Mouse (Mus musculus): ENCODE results near the gene Syt1.

The Syt1 gene

DNA sequence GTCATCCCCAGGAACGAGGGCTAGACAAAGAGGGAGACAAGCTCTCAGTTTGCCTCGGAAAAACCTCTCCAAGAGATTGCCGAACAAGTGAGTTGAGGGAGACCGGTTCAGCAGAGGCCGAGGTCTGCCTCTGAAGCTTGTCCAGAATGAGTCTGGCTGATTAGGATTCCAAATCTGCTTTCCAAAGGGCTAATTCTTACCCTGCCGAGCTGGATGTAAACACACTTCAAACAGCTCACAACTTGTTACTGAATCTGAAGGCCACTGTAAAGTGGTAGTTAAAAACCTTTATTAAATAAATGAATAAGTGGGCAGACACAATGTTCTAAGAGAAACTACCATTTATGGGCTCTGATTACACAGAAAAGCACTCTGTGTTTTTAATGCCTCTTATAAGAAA is 491.6 kb downstream of the Syt1 start:
- CTCF ChIA-PET = interaction anchor here (0.6 kb wide), 1 partner anchor 21 kb away, joined by 3 read pairs; no protein-coding TSS in a partner anchor

GRCm38 (mm10) chr10:108517076-108517475 is 493.7 kb downstream of the Syt1 start:
- CTCF ChIA-PET = no interaction called here

DNA sequence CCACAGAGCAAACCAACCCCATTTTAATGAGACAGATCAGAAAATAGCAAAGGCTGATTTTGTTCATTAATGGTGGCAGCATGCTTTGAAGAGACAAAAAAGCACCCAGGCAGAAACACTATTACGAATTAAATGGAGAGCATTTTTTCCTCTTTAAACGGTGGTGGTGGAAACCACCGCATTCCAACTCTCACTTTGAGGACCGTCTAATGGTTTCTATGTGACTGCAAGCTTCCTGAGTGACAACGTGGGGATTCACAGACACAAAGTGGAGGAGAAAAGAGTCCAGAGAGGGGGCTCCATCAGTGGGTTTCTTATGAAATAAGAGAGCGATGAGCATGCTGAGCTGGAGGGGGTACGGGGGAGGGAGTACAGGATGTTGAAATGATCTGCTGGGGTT is 496.1 kb downstream of the Syt1 start:
- CTCF ChIA-PET = no interaction called here

GRCm38 (mm10) chr10:108509579-108509978 is 501.2 kb downstream of the Syt1 start:
- CTCF ChIA-PET = no interaction called here

GRCm38 (mm10) chr10:108506917-108507316 is 503.9 kb downstream of the Syt1 start:
- CTCF ChIA-PET = no interaction called here

DNA sequence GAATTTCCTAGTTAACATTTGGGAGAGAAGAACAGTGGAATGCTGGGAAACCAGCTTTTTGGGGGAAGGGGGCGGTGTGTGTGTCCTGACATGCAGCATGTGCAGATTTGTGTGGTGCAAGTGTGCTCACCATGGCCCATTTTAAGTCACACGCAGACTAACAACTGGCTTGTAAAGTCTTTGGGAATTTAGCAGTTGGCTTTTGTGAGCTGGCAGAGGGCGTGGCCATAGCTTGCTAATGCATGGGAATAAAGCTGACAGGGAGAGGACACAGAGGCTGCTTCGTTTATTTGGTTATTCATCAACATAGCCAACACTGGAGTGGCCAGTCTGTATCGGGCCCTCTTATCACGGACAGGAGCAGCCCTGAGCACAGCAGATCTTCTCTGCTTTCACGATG is 505.9 kb downstream of the Syt1 start:
- CTCF ChIA-PET = no interaction called here

GRCm38 (mm10) chr10:108504128-108504870 is 506.5 kb downstream of the Syt1 start:
- CTCF ChIA-PET = no interaction called here

DNA sequence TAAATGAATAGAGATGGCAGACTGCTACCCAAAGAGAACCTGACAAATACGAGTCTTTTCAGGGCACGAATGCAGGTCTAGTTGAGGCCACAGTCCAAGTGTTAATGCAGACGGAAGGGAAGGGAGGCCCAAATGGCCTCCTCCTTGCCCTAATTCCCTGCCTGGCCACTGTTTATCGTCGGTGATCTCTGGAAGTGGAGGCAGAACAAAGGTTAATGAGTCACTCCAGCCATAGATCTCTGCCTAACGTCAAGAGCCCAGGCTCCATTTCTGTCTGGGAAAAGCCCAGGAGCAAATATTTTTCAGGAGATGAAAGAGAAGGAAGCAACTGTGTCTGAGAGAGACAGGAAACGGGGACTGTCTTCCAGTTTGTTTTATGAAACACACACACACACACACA is 520.6 kb downstream of the Syt1 start:
- CTCF ChIA-PET = no interaction called here

DNA sequence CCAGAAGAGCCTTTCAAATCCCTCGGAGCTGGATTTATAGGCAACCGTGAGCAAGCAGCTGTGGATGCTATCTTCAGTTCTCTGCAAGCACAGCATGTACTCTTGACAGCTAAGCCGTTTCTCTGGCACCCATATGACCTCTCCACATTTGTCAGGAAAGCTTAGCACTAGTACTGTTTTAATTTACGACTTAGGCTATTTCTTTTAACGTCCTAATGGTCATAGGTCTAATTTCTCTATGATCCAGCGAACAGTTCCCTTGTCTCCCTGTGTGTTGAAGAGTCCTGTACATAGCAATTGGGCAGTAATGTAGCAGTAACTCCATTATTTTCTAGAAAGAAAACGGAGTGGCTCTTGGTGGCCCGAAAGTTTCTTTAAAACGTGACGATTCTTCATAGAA is 526.8 kb downstream of the Syt1 start:
- CTCF ChIA-PET = no interaction called here

GRCm38 (mm10) chr10:108480146-108480850 is 530.5 kb downstream of the Syt1 start:
- CTCF ChIA-PET = no interaction called here

DNA sequence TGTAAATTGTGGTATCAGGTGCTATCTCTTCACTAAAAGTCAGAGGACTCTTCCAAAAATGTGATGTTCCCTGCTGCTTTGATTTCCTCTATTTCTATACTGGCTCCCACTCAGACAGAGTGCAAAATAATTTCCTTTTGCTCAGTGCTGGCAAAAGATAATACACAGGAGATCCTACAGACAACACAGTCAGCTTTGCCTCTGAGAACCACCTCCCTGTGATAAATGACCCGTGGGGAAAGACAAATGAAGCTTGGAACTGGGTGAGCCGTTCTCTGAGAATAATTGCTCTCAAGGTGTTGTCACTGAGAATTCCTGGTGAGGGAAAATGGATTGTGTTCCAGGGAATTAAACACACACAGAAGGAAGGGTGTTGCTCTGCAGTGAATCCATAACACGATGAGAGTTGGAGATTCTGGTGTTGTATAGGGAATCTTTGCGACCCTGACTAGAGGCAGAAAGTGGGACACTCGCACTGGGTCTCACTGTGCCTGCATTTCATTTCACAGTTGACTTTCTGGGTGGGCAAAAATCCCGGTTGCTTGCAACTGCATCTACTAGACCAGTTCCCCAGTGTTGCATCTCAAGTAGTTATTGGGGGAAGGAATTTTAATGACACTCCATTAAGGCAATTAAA is 540.3 kb downstream of the Syt1 start:
- CTCF ChIA-PET = no interaction called here

GRCm38 (mm10) chr10:108466539-108466938 is 544.2 kb downstream of the Syt1 start:
- CTCF ChIA-PET = no interaction called here

DNA sequence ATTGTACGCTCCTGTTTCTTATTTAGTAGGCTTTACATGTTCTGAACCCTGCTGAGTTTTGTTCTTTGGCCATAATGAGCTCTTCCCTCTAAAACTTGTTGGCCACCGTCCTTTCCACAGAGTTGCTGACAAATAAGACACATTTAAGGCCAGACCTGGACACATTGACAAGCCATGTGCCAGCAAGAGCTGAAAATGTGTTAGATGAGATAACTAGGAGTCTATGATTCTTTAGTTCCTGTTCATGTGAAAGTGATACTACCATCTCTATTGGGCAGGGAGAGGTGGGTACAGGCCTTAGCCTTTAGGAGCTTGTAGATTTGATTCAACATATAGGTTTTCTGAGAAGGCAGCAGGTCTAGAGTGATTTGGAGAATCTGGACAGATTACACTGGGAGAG is 548.9 kb downstream of the Syt1 start:
- CTCF ChIA-PET = no interaction called here

DNA sequence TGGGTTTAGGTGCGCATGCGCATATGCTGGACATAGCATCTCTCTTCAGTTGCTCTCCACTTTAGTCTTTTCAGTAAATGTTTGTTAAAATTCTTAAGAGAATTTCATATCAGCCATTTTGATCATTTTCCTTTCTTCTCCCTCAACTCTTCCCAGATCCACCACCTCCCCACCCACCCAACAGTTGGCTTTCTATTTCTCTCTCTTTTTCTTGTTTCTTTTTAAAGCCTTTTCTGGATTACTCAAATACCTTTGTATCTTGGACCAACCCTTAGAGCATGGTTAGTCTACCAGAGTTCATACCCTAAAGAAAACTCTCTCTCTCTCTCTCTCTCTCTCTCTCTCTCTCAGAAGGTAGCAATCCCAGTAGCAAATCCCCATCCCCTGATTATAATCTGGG is 553.7 kb downstream of the Syt1 start:
- CTCF ChIA-PET = no interaction called here

DNA sequence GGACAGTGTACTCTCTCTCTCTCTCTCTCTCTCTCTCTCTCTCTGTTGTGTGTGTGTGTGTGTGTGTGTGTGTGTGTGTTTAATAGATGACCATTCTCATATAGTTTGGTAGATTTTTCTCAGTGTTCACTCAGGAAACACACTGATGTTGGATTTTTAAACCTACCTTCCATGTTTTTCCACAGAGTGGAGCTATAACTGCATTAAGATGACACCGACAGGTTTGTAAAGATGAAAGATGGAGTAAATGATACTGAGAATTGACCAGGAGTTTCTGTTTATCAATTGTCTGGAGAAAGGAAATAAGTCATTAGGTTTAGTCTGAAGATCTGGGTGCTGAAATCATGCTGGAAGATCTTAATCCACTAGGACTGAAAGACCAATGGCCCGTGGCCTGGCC is 554.9 kb downstream of the Syt1 start:
- CTCF ChIA-PET = no interaction called here

- CTCF ChIA-PET = no interaction called here
Observed at GRCm38 (mm10) chr10:108455204-108455603, 555.6 kb downstream of the Syt1 start.

GRCm38 (mm10) chr10:108454691-108455117 is 556.1 kb downstream of the Syt1 start:
- CTCF ChIA-PET = no interaction called here

DNA sequence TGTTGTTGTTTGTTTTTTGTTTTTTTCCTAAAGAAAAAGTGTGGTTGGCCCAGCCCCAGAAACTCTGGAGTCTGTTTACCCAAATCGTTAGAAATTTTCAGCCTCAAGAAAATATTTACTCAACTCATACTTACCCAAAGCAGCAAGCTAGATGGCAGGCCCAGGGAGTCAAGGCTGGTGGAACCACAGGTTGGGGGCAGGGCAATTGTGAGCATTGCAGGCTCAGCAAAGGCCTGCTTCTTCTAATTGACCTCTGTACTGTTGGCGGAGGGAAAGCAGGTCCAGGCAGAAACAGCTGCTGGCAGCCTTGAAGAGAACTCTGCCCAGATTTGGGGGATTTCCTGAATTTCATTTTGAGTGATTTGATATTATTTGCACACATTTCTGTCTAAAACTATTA is 557.2 kb downstream of the Syt1 start:
- CTCF ChIA-PET = no interaction called here

DNA sequence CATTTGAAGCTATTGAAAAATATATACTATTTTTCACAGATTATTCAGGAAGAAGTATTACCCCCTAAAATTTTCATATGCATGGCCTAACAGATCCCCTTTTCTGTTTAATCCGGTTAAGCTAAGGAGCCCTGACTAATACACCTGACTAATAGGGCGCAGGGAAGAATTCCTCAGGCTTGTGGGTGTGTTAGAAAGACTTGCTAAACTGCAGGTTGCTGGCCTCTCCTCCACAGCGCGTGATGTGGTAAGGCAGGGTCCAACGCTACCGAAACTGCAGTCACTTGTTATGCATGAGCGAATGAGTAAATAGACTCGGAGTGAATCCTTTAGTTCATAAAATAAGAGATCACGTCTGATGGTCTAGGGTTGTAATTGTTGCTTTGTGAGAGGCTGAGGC is 558.4 kb downstream of the Syt1 start:
- CTCF ChIA-PET = no interaction called here

DNA sequence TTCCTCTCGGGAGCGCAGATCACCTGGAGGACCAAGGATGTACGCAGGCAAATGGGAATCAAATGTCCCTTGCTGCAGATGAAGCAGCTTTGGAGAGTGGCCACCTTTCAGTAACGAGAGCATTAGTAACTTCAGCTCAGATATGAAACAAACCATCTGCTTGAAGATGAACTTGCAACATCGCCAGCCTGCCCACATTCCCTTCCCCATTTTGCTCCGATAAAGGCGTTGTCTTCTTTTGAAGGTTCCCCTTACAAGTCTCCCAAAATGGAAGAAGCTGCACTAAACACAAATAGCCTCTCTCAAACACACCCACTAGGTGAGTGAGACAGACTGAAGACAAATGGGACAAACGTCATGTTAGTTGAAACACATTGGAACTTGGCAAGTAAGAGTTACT is 559.3 kb downstream of the Syt1 start:
- CTCF ChIA-PET = no interaction called here

GRCm38 (mm10) chr10:108450401-108450800 is 560.4 kb downstream of the Syt1 start:
- CTCF ChIA-PET = no interaction called here

DNA sequence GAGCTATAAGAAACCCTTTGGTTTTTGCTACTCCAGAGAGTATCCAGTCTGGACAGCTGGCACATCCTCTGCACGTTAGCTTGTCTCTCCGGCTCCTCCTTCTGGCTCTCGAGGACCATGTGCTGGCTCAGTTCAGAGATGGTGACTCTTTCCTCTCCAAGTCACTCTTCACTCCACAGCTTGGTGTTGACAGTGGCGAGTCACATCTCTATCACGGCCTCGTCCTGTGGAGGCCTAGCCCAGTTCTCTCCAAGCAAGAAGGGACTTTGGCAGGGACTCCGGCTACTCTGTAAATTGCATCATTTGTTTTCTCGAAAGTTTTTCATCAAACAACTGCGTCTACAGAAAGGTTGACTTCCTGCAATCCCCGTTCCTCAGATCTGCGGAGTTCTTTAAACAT is 562.4 kb downstream of the Syt1 start:
- CTCF ChIA-PET = no interaction called here
